Mouse (Mus musculus) embryonic fibroblast, embryonic 13.5 days (primary cell): ENCODE results near the gene Gm17728. TPM values are rescaled to one million over a fixed set of nuclear protein-coding genes. Genes with fewer than 3 reads are reported as not detected.
"Not testable (repeated sequence)": the region's sequence is repeated elsewhere in the genome, so short reads cannot be mapped to it uniquely, and the experiment has no call there.

Source experiments
- H3K27ac ChIP-seq: 2 replicates; pipeline ENCODE4 v1.5.1; 2012; ENCODE audit warnings: low read length, control low read depth, inconsistent platforms; ENCODE audit not compliant: insufficient read depth
- H3K4me1 ChIP-seq: 2 replicates; pipeline ENCODE4 v1.6.1; 2011; ENCODE audit warnings: low read length; ENCODE audit not compliant: control insufficient read depth, insufficient read depth
- H3K4me3 ChIP-seq: 2 replicates; pipeline ENCODE4 v1.5.1; 2011; ENCODE audit warnings: mild to moderate bottlenecking, control low read depth, low read length; ENCODE audit not compliant: insufficient read depth
- CTCF ChIP-seq: IDR thresholded peaks from 2 replicates; pipeline ENCODE4 v1.5.1; 2011; ENCODE audit warnings: mild to moderate bottlenecking, control low read depth, low read length, moderate library complexity, borderline replicate concordance; ENCODE audit not compliant: insufficient read depth
- POLR2A ChIP-seq: IDR thresholded peaks from 2 replicates; pipeline ENCODE4 v1.6.1; 2011; ENCODE audit warnings: low read depth, mild to moderate bottlenecking, control low read depth, low read length, moderate library complexity
- polyA plus RNA-seq: library from polyadenylated mRNA; stranded (reverse); fragments of >200 nt; gene quantifications from 2 replicates; pipeline ENCODE4 v1.2.4, GENCODE M21; 2011; ENCODE audit warnings: low read depth; ENCODE audit not compliant: missing spikeins, insufficient read length

Gene Gm17728
- polyA plus RNA-seq = not detected in 2 replicates

- H3K4me1 ChIP-seq, H3K4me3 ChIP-seq, H3K27ac ChIP-seq: not testable (repeated sequence)
Measured at GRCm38 (mm10) chr17:9421760-9422159, at the start of gene Gm17728. TSS of gene Gm17728 (plus strand) at chr17:9422060.

DNA sequence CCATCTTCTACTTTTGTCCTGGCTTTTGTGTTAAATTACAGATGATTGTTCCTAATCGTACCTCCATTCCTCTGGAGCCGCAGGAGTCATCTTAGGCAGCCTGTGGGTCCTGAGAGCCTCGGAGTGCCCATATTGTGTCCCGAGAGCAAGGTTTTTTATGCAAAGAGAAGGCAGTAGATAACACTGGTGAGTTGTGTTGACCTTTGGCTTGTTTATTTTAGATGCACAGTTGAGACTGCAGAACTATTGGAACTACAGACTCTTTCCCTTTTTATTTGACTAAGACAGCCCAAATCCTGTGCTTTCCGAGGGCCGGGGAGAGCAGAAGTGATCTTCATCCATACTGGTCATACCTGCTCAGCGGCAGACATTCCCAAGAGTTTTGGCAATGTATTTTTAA is 24.4 kb upstream of the Gm17728 start:
- TF ChIP-seq CTCF = no peak
- no peak for TF ChIP-seq POLR2A
- H3K4me1 ChIP-seq = no peaks in the 10 kb centered on the region
- no peak overlapping the region for H3K4me3 ChIP-seq
- H3K27ac ChIP-seq = no peak overlapping the region

DNA sequence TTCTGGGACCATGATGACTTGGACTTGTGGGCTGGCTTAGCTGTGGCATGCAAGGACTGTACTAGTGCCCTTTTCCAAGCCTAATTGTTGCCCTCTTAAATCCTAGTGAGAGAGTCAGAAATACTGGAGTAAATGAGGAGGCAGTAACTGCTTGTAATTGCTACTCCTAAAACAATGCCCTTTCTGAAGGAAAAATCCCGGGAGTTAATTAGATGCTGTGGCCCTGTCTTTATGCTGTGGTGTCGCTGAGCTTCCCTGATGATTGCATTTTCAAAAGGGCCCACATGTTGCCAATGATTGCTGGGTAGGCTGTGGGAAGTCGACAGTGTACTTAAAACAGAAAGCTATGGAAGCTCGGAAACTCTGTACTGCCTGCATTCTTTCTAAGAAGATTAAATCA is 23.3 kb upstream of the Gm17728 start:
- no peak for TF ChIP-seq CTCF
- TF ChIP-seq POLR2A = no peak
- H3K4me1 ChIP-seq = no peaks in the 10 kb centered on the region
- H3K4me3 ChIP-seq = no peak overlapping the region
- no peak overlapping the region for H3K27ac ChIP-seq

GRCm38 (mm10) chr17:9403991-9404390 is 17.9 kb upstream of the Gm17728 start:
- no peak overlapping the region for H3K4me3 ChIP-seq
- H3K27ac ChIP-seq = no peak overlapping the region
- no peaks in the 10 kb centered on the region for H3K4me1 ChIP-seq
- TF ChIP-seq POLR2A (no peak), CTCF (no peak)

- Histone ChIP-seq H3K4me1 (no peaks in the 10 kb centered on the region), H3K4me3 (no peak overlapping the region), H3K27ac (no peak overlapping the region)
- TF ChIP-seq POLR2A (no peak), CTCF (no peak)
Measured at GRCm38 (mm10) chr17:9407640-9408039, 14.2 kb upstream of the Gm17728 start.

DNA sequence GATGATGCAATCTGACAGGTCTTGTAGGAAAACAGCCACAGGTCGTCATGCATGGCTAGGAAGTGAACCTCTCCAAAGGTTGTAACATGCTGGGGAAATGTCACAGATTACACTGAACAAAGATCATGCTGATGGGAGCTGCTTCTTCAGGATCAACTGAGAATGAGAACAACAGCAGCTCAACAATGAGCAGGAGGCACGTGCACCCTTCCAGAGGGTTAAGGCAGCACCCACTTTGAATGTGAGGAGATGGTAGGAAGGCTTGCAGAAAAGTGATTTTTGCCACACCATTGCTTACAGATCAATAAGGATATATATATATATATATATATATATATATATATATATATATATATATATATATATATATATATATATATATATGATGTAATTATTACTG is 2.8 kb upstream of the Gm17728 start:
- Histone ChIP-seq H3K27ac (no peak overlapping the region), H3K4me3 (no peak overlapping the region), H3K4me1 (no peaks in the 10 kb centered on the region)
- TF ChIP-seq POLR2A (no peak), CTCF (no peak)

DNA sequence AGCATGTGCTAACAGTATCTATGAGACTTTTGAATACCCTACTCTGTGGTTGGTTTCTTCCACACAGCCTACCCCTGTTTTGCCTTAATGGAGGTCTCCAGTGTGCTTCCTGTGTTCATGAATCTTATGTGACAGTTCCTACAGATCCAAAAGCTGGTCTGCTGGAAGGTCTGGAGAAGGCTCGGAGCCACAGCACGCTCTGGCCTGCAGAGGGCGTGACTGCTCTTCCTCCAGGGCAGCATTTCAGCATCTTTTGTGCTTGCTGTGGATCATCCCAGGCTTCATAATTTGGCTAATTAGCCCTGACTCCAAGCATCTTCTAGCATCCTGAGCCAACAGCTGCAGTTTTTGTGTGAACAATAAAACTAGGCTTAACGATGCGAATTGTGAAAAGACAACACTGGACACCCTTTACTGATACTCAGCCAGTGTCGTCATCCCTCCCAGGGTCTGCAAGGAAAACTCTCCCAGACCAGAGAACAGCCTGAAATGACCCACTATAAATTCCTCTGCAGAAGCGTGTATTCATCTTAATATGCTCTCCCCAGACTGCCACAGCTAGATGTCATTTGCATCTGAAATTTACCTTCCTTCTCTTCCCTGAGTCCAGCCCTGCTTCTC is 6.6 kb downstream of the Gm17728 start:
- no peaks in the 10 kb centered on the region for H3K4me1 ChIP-seq
- no peak overlapping the region for H3K27ac ChIP-seq
- no peak overlapping the region for H3K4me3 ChIP-seq
- no peak for TF ChIP-seq POLR2A
- peak; percentile 13; the same call in 1 of the 2 replicates for TF ChIP-seq CTCF

GRCm38 (mm10) chr17:9439997-9440655 is 18.3 kb downstream of the Gm17728 start:
- TF ChIP-seq POLR2A = no peak
- no peak for TF ChIP-seq CTCF
- H3K4me3 ChIP-seq = no peak overlapping the region
- no peak overlapping the region for H3K27ac ChIP-seq
- no peaks in the 10 kb centered on the region for H3K4me1 ChIP-seq

GRCm38 (mm10) chr17:9456406-9456805 is 34.5 kb downstream of the Gm17728 start:
- Histone ChIP-seq H3K4me1 (no peaks in the 10 kb centered on the region), H3K4me3 (no peak overlapping the region), H3K27ac (no peak overlapping the region)
- TF ChIP-seq POLR2A (no peak), CTCF (no peak)

DNA sequence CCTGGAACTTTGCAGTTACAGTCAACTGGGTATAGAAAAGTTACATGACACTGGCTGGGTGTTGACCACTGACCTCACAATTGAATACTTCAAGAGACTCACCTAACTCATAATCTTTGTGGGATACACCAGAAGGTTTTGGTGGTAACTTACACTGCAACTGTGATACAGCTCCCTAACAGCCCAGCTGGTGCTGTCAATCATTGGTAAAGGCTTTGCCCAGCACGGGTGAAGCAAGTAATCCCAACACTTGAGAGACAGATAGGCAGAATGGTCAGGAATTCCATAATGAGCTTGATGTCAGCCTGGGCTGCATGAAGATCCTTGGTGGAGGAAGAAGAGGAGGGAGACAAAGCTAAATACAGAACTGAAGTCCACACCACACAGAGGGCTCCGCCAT is 39.0 kb downstream of the Gm17728 start:
- Histone ChIP-seq H3K4me1 (no peaks in the 10 kb centered on the region), H3K27ac (no peak overlapping the region)
- TF ChIP-seq CTCF (no peak), POLR2A (no peak)

More for the DNA sequence above, 39.0 kb downstream of the Gm17728 start:
- H3K4me3 ChIP-seq = no peak overlapping the region

Other genes with a start within 250 kb of the Gm17728 start
- gene Pabpc6, start 247.7 kb downstream of the Gm17728 start, polyA plus RNA-seq = not detected in 2 replicates